Mouse (Mus musculus) limb, embryonic 14.5 days (tissue): ENCODE data around the gene Osbpl3. TPM values are rescaled to one million over a fixed set of nuclear protein-coding genes. Genes with fewer than 3 reads are reported as not detected.

ENCODE experiments used
- ATAC-seq: fragments of 200-750 bp; cut with Nextera tagmentation; 2 replicates; pipeline ENCODE4 v1.8.0; 2017; ENCODE audit warnings: low read depth, moderate number of reproducible peaks, moderate TSS enrichment; ENCODE audit not compliant: low FRiP score
- DNase-seq: peaks from one replicate; pipeline ENCODE4 v3.0.0-alpha.2; 2015; ENCODE audit warnings: low spot score
- H3K27ac ChIP-seq: fragments of 300-500 bp; sonication (generic); replicated peaks from 2 replicates; pipeline ENCODE4 v1.5.1; 2014; ENCODE audit warnings: low read depth, mild to moderate bottlenecking, low read length, moderate library complexity, mixed read lengths
- H3K27me3 ChIP-seq: fragments of 300-500 bp; sonication (generic); 2 replicates; pipeline ENCODE4 v1.6.1; 2014; ENCODE audit warnings: low read length, mixed read lengths; ENCODE audit not compliant: control insufficient read depth, insufficient read depth
- H3K36me3 ChIP-seq: fragments of 300-500 bp; sonication (generic); 2 replicates; pipeline ENCODE4 v1.6.1; 2014; ENCODE audit warnings: mild to moderate bottlenecking, low read length, moderate library complexity, mixed read lengths; ENCODE audit not compliant: control insufficient read depth, insufficient read depth
- H3K4me1 ChIP-seq: fragments of 300-500 bp; sonication (generic); 2 replicates; pipeline ENCODE4 v1.6.1; 2014; ENCODE audit warnings: antibody characterized with exemption, low read length, mixed read lengths; ENCODE audit not compliant: control insufficient read depth, insufficient read depth
- H3K4me2 ChIP-seq: fragments of 300-500 bp; sonication (generic); replicated peaks from 2 replicates; pipeline ENCODE4 v1.6.1; 2014; ENCODE audit warnings: low read depth, mild to moderate bottlenecking, low read length, moderate library complexity; ENCODE audit not compliant: severe bottlenecking
- H3K4me3 ChIP-seq: fragments of 300-500 bp; sonication (generic); replicated peaks from 2 replicates; pipeline ENCODE4 v1.5.1; 2014; ENCODE audit warnings: low read length
- H3K9ac ChIP-seq: fragments of 300-500 bp; sonication (generic); 2 replicates; pipeline ENCODE4 v1.6.1; 2014; ENCODE audit warnings: mild to moderate bottlenecking, low read depth, low read length, moderate library complexity; ENCODE audit not compliant: severe bottlenecking
- H3K9me3 ChIP-seq: fragments of 300-500 bp; sonication (generic); 2 replicates; pipeline ENCODE4 v1.6.1; 2016; ENCODE audit warnings: low read length; ENCODE audit not compliant: control insufficient read depth
- POLR2A ChIP-seq: fragments of 200-500 bp; IDR thresholded peaks from 2 replicates; pipeline ENCODE4 v1.8.0; 2012; ENCODE audit warnings: inconsistent platforms, mild to moderate bottlenecking, moderate library complexity, borderline replicate concordance; ENCODE audit not compliant: insufficient read depth, insufficient read length; ENCODE audit errors: extremely low read depth
- WGBS: fragments of 180-500 bp; shearing (Covaris S2); extraction: QIAGEN DNeasy Blood & Tissue Kit; methylation state at CpG from one replicate; pipeline ENCODE4 v1.1.7; 2014; 5-methylcytosine and 5-hydroxymethylcytosine counted together
- polyA plus RNA-seq, 2 experiments: library from polyadenylated mRNA; depleted of rRNA in 1 of 2; stranded (reverse) in 1 of 2; unstranded in 1 of 2; fragments of >200 nt; fragmentation: Nextera tagmentation in 1 of 2; extraction: Ambion mirVana in 1 of 2; gene quantifications; 2 replicates each; pipeline versions ENCODE4 v1.2.1 to v1.2.3; 2012 to 2014

Gene Osbpl3
- polyA plus RNA-seq, 2 experiments, result 10.9 to 19.8 TPM

DNA sequence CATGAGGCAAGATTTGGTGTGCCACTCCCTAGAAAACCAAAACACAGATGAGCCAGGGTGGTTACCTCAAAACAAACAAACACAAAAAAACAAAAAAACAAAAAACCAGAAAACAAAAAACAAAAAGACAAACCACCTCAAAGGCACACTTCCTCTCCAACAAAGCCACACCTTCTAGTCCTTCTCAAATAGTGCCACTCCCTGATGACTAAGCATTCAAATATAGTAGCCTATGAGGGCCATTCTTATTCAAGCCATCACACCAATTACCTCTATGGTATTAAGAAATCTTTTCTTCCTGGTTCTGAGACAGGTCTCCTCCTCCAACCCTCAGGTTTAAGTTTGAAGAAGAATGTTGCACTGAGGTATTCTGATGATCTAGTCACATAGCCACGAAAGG is 79.3 kb downstream of the Osbpl3 start:
- H3K27me3 ChIP-seq, result no peaks in the 10 kb centered on the region
- TF ChIP-seq POLR2A, result no peak
- WGBS, result 92% methylated on average over 1 of the region's 1 CpGs

GRCm38 (mm10) chr6:50372516-50373424 is 83.2 kb downstream of the Osbpl3 start:
- no peak overlapping the region for H3K27ac ChIP-seq
- H3K4me2 ChIP-seq, result no peak overlapping the region
- H3K9me3 ChIP-seq, result no peaks in the 10 kb centered on the region
- H3K4me3 ChIP-seq, result no peak overlapping the region
- peaks cover 5% of the 10 kb centered on the region for H3K4me1 ChIP-seq
- no peak for DNase-seq
- 71% methylated on average over 5 of the region's 5 CpGs for WGBS
- no peak for TF ChIP-seq POLR2A
- no peaks in the 10 kb centered on the region for H3K27me3 ChIP-seq
- H3K36me3 ChIP-seq, result peaks cover 8% of the 10 kb centered on the region
- no peak for ATAC-seq
- H3K9ac ChIP-seq, result no peak overlapping the region

More for the DNA sequence above, 79.3 kb downstream of the Osbpl3 start:
- no peak overlapping the region for H3K4me3 ChIP-seq
- DNase-seq (no peak), ATAC-seq (no peak)
- no peak overlapping the region for H3K4me2 ChIP-seq
- peaks cover 36% of the 10 kb centered on the region for H3K4me1 ChIP-seq
- no peak overlapping the region for H3K9ac ChIP-seq
- no peaks in the 10 kb centered on the region for H3K9me3 ChIP-seq
- H3K27ac ChIP-seq, result no peak overlapping the region
- H3K36me3 ChIP-seq, result no peaks in the 10 kb centered on the region

- DNase-seq, result no peak
- Histone ChIP-seq H3K4me1 (0 out of 2 replicates have a peak, but pooled peaks cover 3% of the 10 kb centered on the region), H3K4me3 (no peak overlapping the region), H3K36me3 (peaks cover 8% of the 10 kb centered on the region), H3K9ac (no peak overlapping the region), H3K4me2 (no peak overlapping the region), H3K9me3 (no peaks in the 10 kb centered on the region), H3K27ac (no peak overlapping the region), H3K27me3 (no peaks in the 10 kb centered on the region)
- 83% methylated on average over 8 of the region's 8 CpGs for WGBS
- no peak for TF ChIP-seq POLR2A
- no peak for ATAC-seq
These were observed 84.4 kb downstream of the Osbpl3 start for GRCm38 (mm10) chr6:50371501-50372086.

DNA sequence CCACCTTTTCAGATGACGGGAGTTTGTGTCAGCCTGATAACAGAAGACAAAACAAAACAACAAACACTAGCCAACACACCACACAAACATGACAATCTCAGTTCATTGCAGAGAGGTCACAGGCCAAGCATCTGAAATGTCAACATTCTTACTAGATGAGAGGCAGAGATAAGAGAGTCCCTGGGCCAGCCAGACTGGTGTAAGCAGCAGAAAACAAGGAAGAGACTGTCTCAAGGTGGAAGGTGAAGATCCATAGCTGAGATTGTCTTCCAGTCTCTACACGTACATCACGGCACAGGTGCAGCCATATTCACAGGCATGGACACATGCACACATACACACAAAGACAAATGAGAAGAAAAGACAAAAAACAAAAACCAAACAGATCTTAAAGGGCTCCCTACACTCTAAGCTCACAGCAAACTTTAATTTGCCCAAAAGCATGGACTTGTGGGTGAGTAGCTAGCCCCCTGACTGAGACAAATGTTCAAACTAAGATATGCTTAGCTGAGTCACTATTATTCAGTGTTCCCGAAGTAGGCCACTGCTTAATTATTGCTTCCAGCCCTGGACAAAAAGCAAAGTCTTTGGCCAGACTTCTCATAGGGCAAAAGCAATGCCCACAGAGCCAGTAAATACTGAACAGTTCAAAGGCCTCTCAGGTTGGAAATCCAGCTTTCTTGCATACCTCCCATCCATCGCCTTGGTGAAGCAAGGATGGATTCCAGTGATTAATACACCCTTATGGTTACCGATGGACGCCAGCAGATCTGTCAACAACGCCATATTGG is 87.3 kb downstream of the Osbpl3 start:
- no peak for ATAC-seq
- Histone ChIP-seq H3K4me1 (no peaks in the 10 kb centered on the region), H3K36me3 (peaks cover 8% of the 10 kb centered on the region), H3K4me2 (no peak overlapping the region), H3K9ac (no peak overlapping the region), H3K27me3 (no peaks in the 10 kb centered on the region), H3K27ac (no peak overlapping the region), H3K9me3 (no peaks in the 10 kb centered on the region), H3K4me3 (no peak overlapping the region)
- WGBS, result 85% methylated on average over 8 of the region's 8 CpGs
- no peak for DNase-seq
- no peak for TF ChIP-seq POLR2A

- 85% methylated on average over 5 of the region's 5 CpGs for WGBS
- Histone ChIP-seq H3K4me1 (no peaks in the 10 kb centered on the region), H3K4me3 (no peak overlapping the region), H3K36me3 (peaks cover 8% of the 10 kb centered on the region), H3K27ac (no peak overlapping the region), H3K4me2 (no peak overlapping the region), H3K27me3 (no peaks in the 10 kb centered on the region), H3K9me3 (no peaks in the 10 kb centered on the region), H3K9ac (no peak overlapping the region)
- DNase-seq (no peak), ATAC-seq (no peak)
- TF ChIP-seq POLR2A, result no peak
These were observed 88.2 kb downstream of the Osbpl3 start for GRCm38 (mm10) chr6:50367836-50368235.
